Mouse (Mus musculus): ENCODE measurements around the gene Cntnap3.
"Not testable (repeated sequence)": the region's sequence is repeated elsewhere in the genome, so short reads cannot be mapped to it uniquely, and the experiment has no call there.

The Cntnap3 gene

DNA sequence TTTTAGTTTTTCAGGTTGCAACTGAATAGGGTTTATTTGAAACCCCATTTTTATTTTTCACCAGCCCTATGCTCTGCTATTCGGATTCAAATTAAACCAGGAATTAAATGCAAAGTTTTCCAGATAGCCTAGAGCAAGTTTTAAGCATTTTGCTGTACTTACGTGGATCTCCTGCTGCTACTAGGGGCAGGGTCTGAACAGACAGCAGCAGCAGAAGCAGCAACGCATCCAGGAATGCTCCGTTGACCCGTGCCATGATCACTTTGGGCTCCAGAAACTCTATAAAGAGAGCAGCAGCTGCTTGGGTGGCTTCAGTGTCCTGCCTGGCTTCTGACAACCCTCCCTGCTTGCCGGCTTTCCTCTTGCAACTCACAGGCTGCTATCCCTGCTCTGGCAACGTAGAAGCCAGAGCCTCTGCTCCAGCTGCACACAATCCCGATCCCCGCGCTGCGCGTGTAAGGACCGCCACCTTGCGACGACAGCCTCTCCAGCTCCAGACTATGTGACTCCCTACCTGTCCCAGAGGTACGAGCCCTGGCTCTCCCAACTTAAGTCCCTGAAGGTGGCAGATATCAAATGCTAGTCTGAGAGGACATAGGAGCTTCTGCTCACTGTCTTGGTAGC is at the start of gene Cntnap3:
Gene Cntnap3 (minus strand): TSS at position 371 of the 624 bp plus-strand sequence.
- ATAC-seq (ENCODE audit: insufficient number of reproducible peaks, low FRiP score, low TSS enrichment) = no peak

DNA sequence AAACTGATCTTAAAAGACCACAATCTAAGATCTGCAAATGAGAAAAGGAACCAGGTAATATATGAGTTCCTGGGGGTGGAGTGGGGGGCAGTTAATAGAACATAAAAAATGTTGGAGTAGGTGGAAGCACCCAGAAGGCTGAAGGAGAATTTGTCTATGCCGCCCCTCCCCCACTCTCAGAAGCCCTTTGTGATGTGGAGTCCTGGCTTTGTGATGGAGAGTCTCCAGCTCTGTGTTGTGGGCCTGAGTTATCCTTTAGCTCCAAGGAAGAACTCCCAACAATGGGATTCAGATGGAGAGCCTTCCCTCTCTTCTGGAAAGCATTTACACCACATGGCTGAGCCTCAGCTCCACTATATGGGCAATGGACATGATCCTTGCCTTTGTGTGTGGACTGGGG is 13.4 kb upstream of the Cntnap3 start, which contains the start of gene Spata31:
Gene Spata31 (plus strand): TSS at position 216 of the 400 bp plus-strand sequence.
- ATAC-seq (ENCODE audit: insufficient number of reproducible peaks, low FRiP score, low TSS enrichment) = no peak

DNA sequence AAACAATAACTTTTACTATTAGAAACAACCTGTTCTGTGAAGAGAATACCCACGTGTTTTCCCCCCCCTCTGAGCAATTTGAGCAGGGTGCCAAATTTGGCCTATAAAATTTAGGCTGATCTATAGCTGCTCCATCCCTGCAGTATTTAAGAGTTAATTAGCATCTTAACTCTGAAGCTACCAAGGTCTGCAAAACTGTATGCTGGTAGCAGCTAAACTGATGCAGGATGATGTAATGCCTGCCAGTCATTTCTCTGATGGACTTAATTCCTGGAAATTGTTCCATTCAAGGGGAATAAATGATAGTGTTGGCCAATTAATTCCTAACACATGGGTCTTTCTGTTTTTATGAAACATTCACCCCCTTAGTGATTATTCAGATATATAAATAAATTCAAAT is 623 bp downstream of the Cntnap3 start:
- no peak for ATAC-seq (ENCODE audit: insufficient number of reproducible peaks, low FRiP score, low TSS enrichment)

DNA sequence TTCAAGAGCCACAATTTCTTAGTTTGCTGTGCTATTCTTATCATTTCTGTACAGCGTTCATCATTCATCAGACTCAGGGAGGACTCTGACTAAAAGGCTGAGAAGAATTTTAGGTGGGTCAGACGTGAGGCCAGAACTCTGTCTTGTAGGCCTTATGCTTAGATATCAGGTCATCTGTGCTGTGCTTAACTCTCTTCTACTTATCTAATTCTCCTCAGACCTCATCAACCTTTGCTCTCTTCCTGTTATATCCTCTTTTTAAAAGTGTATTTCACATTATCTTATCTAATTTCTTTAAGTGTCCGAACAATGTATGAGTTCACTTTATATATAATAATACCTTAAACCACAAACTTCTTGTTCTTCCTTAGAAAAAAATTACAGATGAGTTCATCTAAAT is 38.4 kb downstream of the Cntnap3 start:
- ATAC-seq (ENCODE audit: insufficient number of reproducible peaks, low FRiP score, low TSS enrichment) = no peak

DNA sequence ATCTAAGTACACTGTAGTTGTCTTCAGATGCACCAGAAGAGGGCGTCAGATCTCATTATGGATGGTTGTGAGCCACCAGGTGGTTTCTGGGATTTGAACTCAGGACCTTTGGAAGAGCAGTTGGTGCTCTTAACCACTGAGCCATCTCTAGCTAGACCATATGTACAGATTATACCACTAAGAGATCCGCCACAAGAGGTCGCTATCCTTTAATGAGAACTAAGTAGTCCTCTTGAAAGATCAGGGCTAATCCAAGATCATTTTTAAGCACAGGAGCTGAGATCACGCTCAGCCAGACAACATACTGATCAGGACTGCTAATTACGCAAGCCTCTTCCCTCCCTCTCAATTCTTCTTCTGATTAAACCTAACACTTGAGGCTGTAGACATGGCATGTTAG is 78.9 kb downstream of the Cntnap3 start:
- ATAC-seq (ENCODE audit: insufficient number of reproducible peaks, low FRiP score, low TSS enrichment) = not testable (repeated sequence)

DNA sequence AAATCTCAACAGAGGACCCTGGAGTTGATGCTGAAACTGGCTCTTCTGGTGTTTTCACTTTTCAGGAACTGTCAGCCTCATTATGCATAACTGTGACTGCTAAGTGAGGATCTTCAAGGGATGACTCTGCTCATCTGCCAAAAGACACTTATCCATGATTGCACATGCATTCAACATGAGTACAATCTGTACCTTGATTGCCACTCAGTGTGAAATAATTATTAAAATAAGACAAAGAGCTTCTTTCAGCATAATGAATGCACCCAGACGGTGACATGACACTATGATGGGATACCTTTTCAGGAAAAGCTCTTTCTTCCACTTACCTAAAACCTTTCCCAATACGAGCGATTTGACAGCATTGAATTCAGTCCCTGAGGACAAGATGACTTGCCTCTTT is 158.4 kb downstream of the Cntnap3 start:
- ATAC-seq (ENCODE audit: insufficient number of reproducible peaks, low FRiP score, low TSS enrichment) = no peak

DNA sequence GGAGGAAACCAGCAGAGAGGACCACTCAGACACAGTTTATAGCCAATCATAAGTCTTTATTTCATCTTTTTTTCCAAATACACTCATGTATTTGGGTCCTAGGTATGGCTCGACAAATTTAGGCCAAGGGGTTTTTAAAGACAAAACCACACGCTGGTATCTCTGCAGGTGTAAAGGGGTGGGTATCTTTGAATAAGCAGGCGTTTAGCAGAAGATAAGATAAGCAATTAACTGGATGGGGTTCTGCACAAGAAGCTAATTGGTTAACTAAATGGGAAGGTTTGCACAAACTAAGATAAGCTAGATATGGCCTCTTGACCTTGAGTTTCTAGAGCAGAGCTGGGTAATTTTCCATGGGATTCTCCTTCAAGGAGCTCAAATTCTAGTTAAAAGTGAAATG is 171.5 kb downstream of the Cntnap3 start:
- no peak for ATAC-seq (ENCODE audit: insufficient number of reproducible peaks, low FRiP score, low TSS enrichment)

DNA sequence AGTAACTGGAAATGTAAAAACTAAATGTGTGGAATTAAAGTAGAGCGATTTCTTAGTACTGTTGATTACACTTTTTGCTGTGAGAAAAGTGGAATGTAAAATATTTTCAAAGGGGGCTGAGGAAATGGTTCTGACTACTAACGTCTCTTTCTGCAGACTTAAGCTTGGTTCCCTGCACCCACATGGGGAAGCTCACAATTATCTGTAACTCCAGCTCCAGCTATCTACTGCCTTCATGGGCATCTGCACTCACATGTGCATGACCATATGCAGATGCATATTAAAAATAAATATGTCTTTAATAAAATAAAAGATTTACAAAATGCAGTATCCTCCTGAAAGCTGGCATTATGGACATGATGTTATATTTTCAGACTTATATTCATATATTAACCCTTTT is 187.0 kb downstream of the Cntnap3 start:
- ATAC-seq (ENCODE audit: insufficient number of reproducible peaks, low FRiP score, low TSS enrichment) = no peak

DNA sequence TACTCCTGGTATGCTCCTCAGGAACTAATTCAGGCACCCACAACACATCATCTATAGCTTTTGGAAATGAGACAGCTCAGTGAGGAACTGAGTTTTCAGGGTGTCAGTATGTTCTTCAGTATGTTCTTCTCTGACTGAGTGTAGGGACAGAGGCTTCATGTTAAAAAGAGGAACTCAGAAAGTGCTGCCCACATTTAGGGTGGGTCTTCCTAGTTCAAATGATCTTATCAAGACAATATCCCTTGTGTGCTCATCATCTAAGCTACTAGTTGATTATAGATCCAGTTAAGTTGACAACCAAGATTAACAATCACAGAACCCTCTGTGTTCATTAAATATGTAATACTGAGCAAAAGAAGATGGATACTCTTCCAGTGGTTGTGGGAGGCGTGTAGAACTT is 211.3 kb downstream of the Cntnap3 start:
- no peak for ATAC-seq (ENCODE audit: insufficient number of reproducible peaks, low FRiP score, low TSS enrichment)

Data from cerebellum, adult (tissue).